Mouse (Mus musculus) layer of hippocampus, adult 8-10 months (tissue): ENCODE results near the gene Pink1. TPM values are rescaled to one million over a fixed set of nuclear protein-coding genes. Genes with fewer than 3 reads are reported as not detected.

Source experiments
- microRNA-seq, 2 experiments: library from miRNA; unstranded; fragments of <30 nt; microRNA quantifications; one replicate each; pipeline ENCODE4 v1.2.0; 2022
- total RNA-seq, 4 experiments: library from RNA; stranded (reverse); gene quantifications; 2 replicates each; pipeline ENCODE4 v1.2.4; 2022

The Pink1 gene
- total RNA-seq, 4 experiments from 2014 or later, result 264 to 292 (median 274) TPM

Small RNAs within 50 kb of the gene (microRNA-seq; reads per million reads assigned to microRNA genes)
- gene Gm27646 (0 reads per million in 2 experiments), gene Mir7019 (18.4 to 20.7 reads per million in 2 experiments)

Other genes starting within 250 kb of the Pink1 start
- 100 to 1,000 TPM; 184 to 200 (median 196) TPM for gene Hp1bp3, start 110.0 kb downstream of the Pink1 start, total RNA-seq
- 10 to 100 TPM; 52.0 to 60.0 (median 56.8) TPM for gene Sh2d5, start 75.9 kb downstream of the Pink1 start, total RNA-seq
- 10 to 100 TPM; 20.7 to 27.0 (median 23.2) TPM for gene Kif17, start 75.9 kb downstream of the Pink1 start, total RNA-seq
- gene Ddost, start 21.6 kb downstream of the Pink1 start, total RNA-seq, result 10 to 100 TPM; 90.5 to 99.3 (median 97.2) TPM
- 1 to 10 TPM; 2.0 to 3.2 (median 2.7) TPM for gene Cda, start 41.7 kb upstream of the Pink1 start, total RNA-seq
- 10 to 100 TPM; 26.4 to 30.9 (median 30.1) TPM for gene Fam43b, start 70.2 kb upstream of the Pink1 start, total RNA-seq
- gene Mul1, start 108.4 kb upstream of the Pink1 start, total RNA-seq, result 10 to 100 TPM; 51.3 to 62.9 (median 55.8) TPM
- 100 to 1,000 TPM; 317 to 356 (median 337) TPM for gene Camk2n1, start 128.0 kb upstream of the Pink1 start, total RNA-seq